In genomic region chr1:60639059-60639458, GRCm38 (mm10) we compare ENCODE assay signal across 23 mouse cellular contexts.
"Had no signal": no experiment of that assay in that cellular context is flagged by ENCODE, and none has a peak within 500 bp of the region (broad histone marks: within the 10 kb centered on the region; RNA-seq: fewer than 3 reads in every experiment).

No protein-coding gene starts in this region.

- H3K27ac ChIP-seq: kidney, embryonic 15.5 days; left cerebral cortex, adult 2 months; liver, embryonic 14.5 days; lung, embryonic 15.5 days; neural tube, embryonic 12.5 days; neural tube, embryonic 15.5 days; stomach, postnatal 0 days had no signal

- H3K4me3 ChIP-seq: kidney, embryonic 15.5 days; left cerebral cortex, adult 2 months; lung, embryonic 15.5 days; neural tube, embryonic 12.5 days; neural tube, embryonic 15.5 days had no signal

- H3K27me3 ChIP-seq: kidney, embryonic 15.5 days; lung, embryonic 15.5 days; neural tube, embryonic 12.5 days; neural tube, embryonic 15.5 days had no signal

- H3K36me3 ChIP-seq: kidney, embryonic 15.5 days; lung, embryonic 15.5 days; neural tube, embryonic 12.5 days; neural tube, embryonic 15.5 days had no signal

- H3K4me1 ChIP-seq: neural tube, embryonic 12.5 days had no signal

- H3K9ac ChIP-seq: kidney, embryonic 15.5 days; liver, embryonic 14.5 days; liver, postnatal 0 days; lung, embryonic 15.5 days; neural tube, embryonic 12.5 days; neural tube, embryonic 15.5 days had no signal

- H3K4me2 ChIP-seq: kidney, embryonic 15.5 days; liver, embryonic 11.5 days; lung, embryonic 15.5 days; midbrain, embryonic 11.5 days; neural tube, embryonic 12.5 days; neural tube, embryonic 15.5 days had no signal

- ATAC-seq: liver, postnatal 0 days had no signal

- DNase-seq: kidney, adult 8-10 months; kidney, postnatal 10 days; kidney, postnatal 36 days; layer of hippocampus, postnatal 36 days; liver, postnatal 0 days; lung, postnatal 10 days; lung, postnatal 4 days; midbrain, embryonic 14.5 days; right cerebral cortex, adult 18-20 months; right cerebral cortex, postnatal 14 days; right cerebral cortex, postnatal 4 days; thymus, adult 2 months; thymus, postnatal 14 days; thymus, postnatal 4 days had no signal

- H3K9me3 ChIP-seq: kidney, embryonic 15.5 days; lung, embryonic 15.5 days; neural tube, embryonic 12.5 days; neural tube, embryonic 15.5 days had no signal
